Mouse (Mus musculus): Measurements from ENCODE around the gene Slc23a4. TPM values are rescaled to one million over a fixed set of nuclear protein-coding genes. Genes with fewer than 3 reads are reported as not detected.

Slc23a4 gene
- under 1 TPM in 1 of 2 experiments, not detected in 1; 0.23 TPM for total RNA-seq (2023)

GRCm38 (mm10) chr6:34988081-34988761, at the start of gene Slc23a4:
Slc23a4 (minus strand) TSS chr6:34988404.

GRCm38 (mm10) chr6:34919956-34920355, 68.2 kb downstream of the Slc23a4 start, which contains the start of gene Stra8:
Stra8 (plus strand) TSS chr6:34920163.

GRCm38 (mm10) chr6:34910371-34911219, 77.6 kb downstream of the Slc23a4 start, which contains the start of gene Wdr91:
Wdr91 (minus strand) TSS chr6:34910876.

Other genes starting within 250 kb of the Slc23a4 start
- gene Agbl3, start 208.0 kb downstream of the Slc23a4 start, total RNA-seq (2023), result 1 to 10 TPM; 6.9 to 7.1 TPM
- gene Tmem140, start 125.3 kb downstream of the Slc23a4 start, total RNA-seq (2023), result 10 to 100 TPM in 1 of 2 experiments, 1 to 10 TPM in 1; 9.3 to 13.3 TPM
- 10 to 100 TPM; 11.5 to 16.5 TPM for gene Cyren, start 110.3 kb downstream of the Slc23a4 start, total RNA-seq (2023)
- gene Wdr91, start 77.5 kb downstream of the Slc23a4 start, total RNA-seq (2023), result 10 to 100 TPM; 70.6 to 74.3 TPM
- gene Stra8, start 68.2 kb downstream of the Slc23a4 start, total RNA-seq (2023), result not detected
- gene Cnot4, start 145.3 kb upstream of the Slc23a4 start, total RNA-seq (2023), result 10 to 100 TPM; 50.2 to 62.8 TPM
- gene Nup205, start 189.0 kb upstream of the Slc23a4 start, total RNA-seq (2023), result 10 to 100 TPM; 63.0 to 67.6 TPM

Data from B cell, adult 67 days (primary cell).